Mouse (Mus musculus): ENCODE results near the gene Ints13. TPM values are rescaled to one million over a fixed set of nuclear protein-coding genes. Genes with fewer than 3 reads are reported as not detected.
"Not testable (repeated sequence)": the region's sequence is repeated elsewhere in the genome, so short reads cannot be mapped to it uniquely, and the experiment has no call there.

Gene Ints13
- polyA plus RNA-seq, 1 experiment: 79.8 TPM

DNA sequence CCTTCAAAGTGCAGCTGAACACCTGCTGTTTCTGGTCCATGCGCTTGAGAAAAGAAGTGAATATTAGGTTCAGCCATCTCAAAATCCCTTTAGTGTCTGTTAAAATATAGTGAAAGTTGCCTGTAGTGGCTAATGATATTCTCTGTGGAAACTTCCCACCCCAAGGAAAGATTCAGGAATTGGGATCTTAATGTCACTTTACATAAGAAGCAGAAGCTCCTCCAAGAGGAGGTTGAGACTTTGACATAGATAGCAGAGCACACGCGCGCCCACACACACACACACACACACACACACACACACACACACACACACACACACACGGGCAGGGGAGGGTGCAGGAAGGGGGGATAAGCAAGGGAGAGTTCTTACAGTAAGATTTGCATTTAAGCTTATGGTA, 7.5 kb upstream of the Ints13 start:
- Histone ChIP-seq H3K4me1 (ENCODE audit: control insufficient read depth, insufficient read depth, low read length) (peaks cover 11% of the 10 kb centered on the region), H3K4me3 (ENCODE audit: insufficient read depth, low read length) (no peak overlapping the region), H3K27ac (ENCODE audit: insufficient read depth, low read length) (peak overlapping the region; percentile 45)
- no peak for TF ChIP-seq CTCF (IDR thresholded peaks at IDR 0.05; ENCODE audit: extremely low read depth, insufficient read depth, low read length)
- TF ChIP-seq POLR2A (IDR thresholded peaks at IDR 0.05; ENCODE audit: extremely low read depth, insufficient read depth, low read length): no peak

- Histone ChIP-seq H3K4me1 (ENCODE audit: control insufficient read depth, insufficient read depth, low read length) (peaks cover 11% of the 10 kb centered on the region), H3K4me3 (ENCODE audit: insufficient read depth, low read length) (no peak overlapping the region), H3K27ac (ENCODE audit: insufficient read depth, low read length) (peak overlapping the region; percentile 29; the same call in 1 of the 2 replicates)
- TF ChIP-seq CTCF (IDR thresholded peaks at IDR 0.05; ENCODE audit: extremely low read depth, insufficient read depth, low read length) (no peak), POLR2A (IDR thresholded peaks at IDR 0.05; ENCODE audit: extremely low read depth, insufficient read depth, low read length) (no peak)
These were observed 5.9 kb upstream of the Ints13 start for GRCm38 (mm10) chr6:146583366-146584046.

DNA sequence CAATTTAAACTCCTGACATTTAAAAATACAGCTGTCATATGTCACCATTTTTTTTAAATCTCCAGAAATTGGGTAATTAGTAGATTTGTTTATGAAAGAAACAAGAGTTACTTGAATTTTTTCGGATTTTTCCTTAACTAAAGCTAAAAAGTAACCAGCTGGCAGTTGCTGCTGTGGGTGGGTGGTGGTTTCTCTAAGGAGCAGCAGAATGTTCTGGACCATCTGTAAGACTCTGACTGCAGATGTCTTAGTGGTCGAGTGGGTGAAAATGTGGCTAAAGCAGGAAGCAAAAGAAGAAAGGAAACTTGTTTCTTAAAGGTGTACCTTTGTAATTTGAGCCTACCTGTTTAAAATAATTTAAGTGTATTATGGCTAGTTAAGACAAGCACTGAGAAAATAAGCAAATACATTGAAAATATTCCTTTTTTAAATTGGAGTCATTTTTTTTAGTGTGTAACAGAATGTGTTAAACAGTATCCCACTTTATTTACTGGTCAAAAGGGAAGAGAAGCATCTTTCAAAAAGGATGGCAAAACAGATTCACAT, 2.8 kb upstream of the Ints13 start:
- peak overlapping the region; percentile 26; the same call in 1 of the 2 replicates for H3K4me3 ChIP-seq (ENCODE audit: insufficient read depth, low read length)

GRCm38 (mm10) chr6:146578586-146578985, 951 bp upstream of the Ints13 start:
- Histone ChIP-seq H3K4me3 (ENCODE audit: insufficient read depth, low read length) (peak overlapping the region; percentile 83), H3K4me1 (ENCODE audit: control insufficient read depth, insufficient read depth, low read length) (peaks cover 6% of the 10 kb centered on the region), H3K27ac (ENCODE audit: insufficient read depth, low read length) (peak overlapping the region; percentile 94)
- TF ChIP-seq POLR2A (IDR thresholded peaks at IDR 0.05; ENCODE audit: extremely low read depth, insufficient read depth, low read length) (no peak), CTCF (IDR thresholded peaks at IDR 0.05; ENCODE audit: extremely low read depth, insufficient read depth, low read length) (no peak)

More for the DNA sequence above, 2.8 kb upstream of the Ints13 start:
- TF ChIP-seq POLR2A (IDR thresholded peaks at IDR 0.05; ENCODE audit: extremely low read depth, insufficient read depth, low read length) (no peak), CTCF (IDR thresholded peaks at IDR 0.05; ENCODE audit: extremely low read depth, insufficient read depth, low read length) (no peak)
- peaks cover 14% of the 10 kb centered on the region for H3K4me1 ChIP-seq (ENCODE audit: control insufficient read depth, insufficient read depth, low read length)
- no peak overlapping the region for H3K27ac ChIP-seq (ENCODE audit: insufficient read depth, low read length)

DNA sequence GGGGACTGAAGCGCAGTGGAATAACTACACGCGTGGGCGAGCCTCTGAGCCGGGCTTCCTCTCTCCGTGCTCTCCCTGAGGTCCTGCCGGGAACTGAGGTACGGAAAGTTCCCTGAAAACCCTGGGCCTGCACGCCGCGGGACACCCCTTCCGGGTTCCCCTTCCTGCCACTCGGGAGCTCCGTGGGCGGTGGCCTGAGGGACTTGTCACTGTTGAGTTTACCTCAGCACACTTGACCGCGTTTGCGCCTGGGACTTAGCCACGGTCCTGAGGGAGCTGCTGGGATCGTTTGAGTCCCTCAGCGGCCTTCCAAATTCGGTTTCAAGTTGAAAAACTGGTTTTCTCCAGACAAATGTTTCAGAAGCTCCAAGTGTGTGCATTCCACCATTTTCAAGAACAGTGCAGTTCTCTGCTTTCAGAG, 486 bp upstream of the Ints13 start:
- Histone ChIP-seq H3K4me1 (ENCODE audit: control insufficient read depth, insufficient read depth, low read length) (peaks cover 6% of the 10 kb centered on the region), H3K4me3 (ENCODE audit: insufficient read depth, low read length) (peak overlapping the region; percentile 83), H3K27ac (ENCODE audit: insufficient read depth, low read length) (peak overlapping the region; percentile 94)
- TF ChIP-seq CTCF (IDR thresholded peaks at IDR 0.05; ENCODE audit: extremely low read depth, insufficient read depth, low read length) (no peak), POLR2A (IDR thresholded peaks at IDR 0.05; ENCODE audit: extremely low read depth, insufficient read depth, low read length) (no peak)

DNA sequence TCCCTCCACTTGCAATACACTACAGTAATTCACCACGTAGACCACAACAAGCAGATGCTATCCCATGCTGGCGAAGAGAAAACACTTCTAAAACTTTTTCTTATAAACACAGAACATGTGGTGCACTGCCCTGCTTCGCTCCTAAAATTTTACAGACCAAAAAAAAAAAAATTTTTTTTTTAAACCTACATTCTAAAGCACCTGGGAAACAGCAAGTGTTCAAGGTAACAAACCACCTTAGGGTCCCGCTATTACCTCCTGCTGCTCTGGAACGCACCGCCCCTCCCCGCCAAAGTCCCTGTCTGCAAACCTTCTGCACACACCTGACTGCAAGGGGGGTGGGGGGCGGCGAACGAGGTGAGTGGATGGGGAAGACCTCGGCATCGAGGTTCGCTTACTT, 732 bp downstream of the Ints13 start, which contains the start of gene Fgfr1op2:
Fgfr1op2 (plus strand) TSS at position 301 of the 400 bp plus-strand sequence.
- no peak for TF ChIP-seq CTCF (IDR thresholded peaks at IDR 0.05; ENCODE audit: extremely low read depth, insufficient read depth, low read length)
- no peak for TF ChIP-seq POLR2A (IDR thresholded peaks at IDR 0.05; ENCODE audit: extremely low read depth, insufficient read depth, low read length)
- H3K4me3 ChIP-seq (ENCODE audit: insufficient read depth, low read length): peak within 1 kb of the TSS; percentile 83
- H3K4me1 ChIP-seq (ENCODE audit: control insufficient read depth, insufficient read depth, low read length): peaks cover 3% of the 10 kb centered on the region; the same call in 1 of the 2 replicates
- H3K27ac ChIP-seq (ENCODE audit: insufficient read depth, low read length): peak within 1 kb of the TSS; percentile 94

DNA sequence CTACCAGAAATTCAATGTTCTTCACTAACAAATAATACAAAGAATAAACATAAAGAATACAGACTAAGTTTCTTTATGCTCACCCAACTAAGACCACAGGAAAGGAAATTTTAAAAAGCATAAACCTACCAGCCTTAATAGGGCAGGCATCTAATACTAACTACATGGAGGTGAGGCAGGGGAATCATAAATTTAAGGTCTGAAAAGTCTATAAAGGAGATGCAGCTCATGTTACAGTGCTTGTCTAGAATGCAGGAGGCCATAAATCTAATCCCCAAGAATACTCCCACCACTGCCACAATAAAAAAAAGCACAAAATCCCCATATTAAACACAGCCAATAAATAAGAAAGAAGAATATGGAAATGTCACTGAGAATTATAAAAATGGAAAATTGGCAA, 5.6 kb downstream of the Ints13 start:
- Histone ChIP-seq H3K4me3 (ENCODE audit: insufficient read depth, low read length) (no peak overlapping the region), H3K27ac (ENCODE audit: insufficient read depth, low read length) (no peak overlapping the region), H3K4me1 (ENCODE audit: control insufficient read depth, insufficient read depth, low read length) (peaks cover 3% of the 10 kb centered on the region; the same call in 1 of the 2 replicates)
- TF ChIP-seq POLR2A (IDR thresholded peaks at IDR 0.05; ENCODE audit: extremely low read depth, insufficient read depth, low read length) (no peak), CTCF (IDR thresholded peaks at IDR 0.05; ENCODE audit: extremely low read depth, insufficient read depth, low read length) (no peak)

- H3K4me1 ChIP-seq (ENCODE audit: control insufficient read depth, insufficient read depth, low read length); H3K27ac ChIP-seq (ENCODE audit: insufficient read depth, low read length); H3K4me3 ChIP-seq (ENCODE audit: insufficient read depth, low read length): not testable (repeated sequence)
These were observed 15.2 kb downstream of the Ints13 start for GRCm38 (mm10) chr6:146562461-146562860.

DNA sequence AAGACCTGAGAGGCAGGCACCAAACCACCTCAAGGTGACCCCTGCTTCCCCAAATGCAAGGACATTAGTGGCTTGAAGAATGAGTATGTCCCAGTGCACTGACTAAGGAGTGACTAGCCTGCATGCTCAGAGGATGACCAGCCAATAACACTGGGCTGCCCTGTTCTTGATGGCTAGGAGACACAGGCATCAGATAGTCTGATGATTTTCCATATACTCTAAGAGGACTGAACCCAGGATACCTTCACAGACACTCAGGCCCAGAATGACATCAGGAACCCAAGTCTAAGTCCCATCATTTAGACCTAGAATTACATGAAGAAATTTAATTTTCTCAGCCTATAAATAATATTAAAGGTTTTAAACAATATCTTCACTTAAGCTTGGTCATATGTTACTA, 26.3 kb downstream of the Ints13 start:
- Histone ChIP-seq H3K27ac (ENCODE audit: insufficient read depth, low read length) (no peak overlapping the region), H3K4me3 (ENCODE audit: insufficient read depth, low read length) (no peak overlapping the region), H3K4me1 (ENCODE audit: control insufficient read depth, insufficient read depth, low read length) (no peaks in the 10 kb centered on the region)
- no peak for TF ChIP-seq CTCF (IDR thresholded peaks at IDR 0.05; ENCODE audit: extremely low read depth, insufficient read depth, low read length)
- no peak for TF ChIP-seq POLR2A (IDR thresholded peaks at IDR 0.05; ENCODE audit: extremely low read depth, insufficient read depth, low read length)

GRCm38 (mm10) chr6:146550421-146550820, 27.2 kb downstream of the Ints13 start:
- Histone ChIP-seq H3K4me3 (ENCODE audit: insufficient read depth, low read length) (no peak overlapping the region), H3K27ac (ENCODE audit: insufficient read depth, low read length) (no peak overlapping the region)

More at GRCm38 (mm10) chr6:146550421-146550820, 27.2 kb downstream of the Ints13 start:
- no peaks in the 10 kb centered on the region for H3K4me1 ChIP-seq (ENCODE audit: control insufficient read depth, insufficient read depth, low read length)
- no peak for TF ChIP-seq CTCF (IDR thresholded peaks at IDR 0.05; ENCODE audit: extremely low read depth, insufficient read depth, low read length)

All from cortical plate, adult 2 months (tissue).